Mouse (Mus musculus) liver, adult 2 months (tissue): ENCODE measurements around the gene Ints6. TPM values are rescaled to one million over a fixed set of nuclear protein-coding genes. Genes with fewer than 3 reads are reported as not detected.
A peak's percentile ranks its signal among the peaks of the same experiment; 100 is the strongest.

Experiments used
- DNase-seq: peaks from one replicate; pipeline ENCODE4 v3.0.0-alpha.2; 2011; ENCODE audit warnings: low read depth, low spot score; ENCODE audit errors: extremely low read depth
- H3K27ac ChIP-seq: fragments of 200-500 bp; replicated peaks from 2 replicates; pipeline ENCODE4 v1.5.1; 2012; ENCODE audit warnings: low read depth, mild to moderate bottlenecking, control low read depth, inconsistent platforms, low read length; ENCODE audit not compliant: insufficient read depth
- H3K27me3 ChIP-seq: fragments of 200-500 bp; 2 replicates; pipeline ENCODE4 v1.6.1; 2012; ENCODE audit warnings: mild to moderate bottlenecking, moderate library complexity, low read length, inconsistent platforms; ENCODE audit not compliant: control insufficient read depth, insufficient read depth
- H3K36me3 ChIP-seq: fragments of 200-500 bp; 2 replicates; pipeline ENCODE4 v1.6.1; 2012; ENCODE audit warnings: low read length, inconsistent platforms; ENCODE audit not compliant: control insufficient read depth, insufficient read depth
- H3K4me1 ChIP-seq: fragments of 200-500 bp; 2 replicates; pipeline ENCODE4 v1.6.1; 2011; ENCODE audit warnings: low read length; ENCODE audit not compliant: control insufficient read depth, insufficient read depth
- H3K4me3 ChIP-seq: fragments of 200-500 bp; 2 replicates; pipeline ENCODE4 v1.5.1; 2011; ENCODE audit warnings: low read depth, mild to moderate bottlenecking, control low read depth, low read length, moderate library complexity; ENCODE audit not compliant: insufficient read depth
- H3K79me2 ChIP-seq: fragments of 200-500 bp; 2 replicates; pipeline ENCODE4 v1.6.1; 2012; ENCODE audit warnings: inconsistent platforms, mild to moderate bottlenecking, low read length, moderate library complexity; ENCODE audit not compliant: control insufficient read depth, insufficient read depth
- H3K9ac ChIP-seq: fragments of 200-500 bp; 2 replicates; pipeline ENCODE4 v1.6.1; 2012; ENCODE audit warnings: low read depth, mild to moderate bottlenecking, control low read depth, inconsistent platforms, low read length
- CTCF ChIP-seq: fragments of 200-500 bp; IDR thresholded peaks from 2 replicates; pipeline ENCODE4 v1.5.1; 2011; ENCODE audit warnings: low read depth, low read length, control low read depth
- POLR2A ChIP-seq: fragments of 200-500 bp; IDR thresholded peaks from 2 replicates; pipeline ENCODE4 v1.6.1; 2011; ENCODE audit warnings: low read length, control low read depth; ENCODE audit not compliant: insufficient read depth; ENCODE audit errors: extremely low read depth
- WGBS: fragments of 180-500 bp; shearing (Covaris S2); methylation state at CpG from one replicate; pipeline ENCODE4 v1.1.7; 2018; 5-methylcytosine and 5-hydroxymethylcytosine counted together
- polyA plus RNA-seq: library from polyadenylated mRNA; depleted of rRNA; stranded (reverse); fragments of >200 nt; gene quantifications from 2 replicates; pipeline ENCODE4 v1.2.3, GENCODE M21; 2012
- total RNA-seq: library from RNA; depleted of rRNA; stranded (reverse); fragments of >200 nt; gene quantifications from 2 replicates; pipeline ENCODE4 v1.2.3, GENCODE M21; 2014

Ints6 gene
- total and polyA plus RNA-seq, 2 experiments, result 3.4 to 17.4 TPM

GRCm38 (mm10) chr14:62760321-62761035 lies 491 bp downstream of the Ints6 start:
- Histone ChIP-seq H3K27ac (peak overlapping the region; percentile 95), H3K36me3 (peaks cover 17% of the 10 kb centered on the region), H3K9ac (peak overlapping the region; percentile 94), H3K4me1 (peaks cover 2% of the 10 kb centered on the region), H3K27me3 (no peaks in the 10 kb centered on the region), H3K4me3 (peak overlapping the region; percentile 99), H3K79me2 (peaks cover 5% of the 10 kb centered on the region; the same call in 1 of the 2 replicates)
- TF ChIP-seq CTCF (no peak), POLR2A (no peak)
- DNase-seq, result no peak
- WGBS, result 2% methylated on average over 65 of the region's 68 CpGs

- Histone ChIP-seq H3K36me3 (peaks cover 17% of the 10 kb centered on the region), H3K79me2 (peaks cover 5% of the 10 kb centered on the region; the same call in 1 of the 2 replicates), H3K4me1 (peaks cover 2% of the 10 kb centered on the region), H3K27me3 (no peaks in the 10 kb centered on the region), H3K9ac (peak overlapping the region; percentile 94), H3K4me3 (peak overlapping the region; percentile 99), H3K27ac (peak overlapping the region; percentile 95)
- WGBS, result 3% methylated on average over 34 of the region's 38 CpGs
- DNase-seq, result peak; percentile 69
- no peak for TF ChIP-seq CTCF
- TF ChIP-seq POLR2A, result peak; percentile 63
These were observed 1.1 kb downstream of the Ints6 start for GRCm38 (mm10) chr14:62759771-62760320.

GRCm38 (mm10) chr14:62758714-62759113 lies 2.3 kb downstream of the Ints6 start:
- Histone ChIP-seq H3K79me2 (peaks cover 5% of the 10 kb centered on the region; the same call in 1 of the 2 replicates), H3K27ac (no peak overlapping the region), H3K36me3 (peaks cover 18% of the 10 kb centered on the region), H3K4me1 (peaks cover 2% of the 10 kb centered on the region), H3K4me3 (no peak overlapping the region), H3K9ac (no peak overlapping the region), H3K27me3 (no peaks in the 10 kb centered on the region)
- 96% methylated on average over 5 of the region's 5 CpGs for WGBS
- DNase-seq, result no peak
- TF ChIP-seq POLR2A (no peak), CTCF (no peak)

- H3K27ac ChIP-seq, result no peak overlapping the region
- H3K4me3 ChIP-seq, result no peak overlapping the region
- H3K4me1 ChIP-seq, result peaks cover 3% of the 10 kb centered on the region
- WGBS, result 94% methylated on average over 1 of the region's 1 CpGs
- H3K79me2 ChIP-seq, result peaks cover 1% of the 10 kb centered on the region; the same call in 1 of the 2 replicates
- H3K27me3 ChIP-seq, result no peaks in the 10 kb centered on the region
- peaks cover 26% of the 10 kb centered on the region for H3K36me3 ChIP-seq
- TF ChIP-seq CTCF (no peak), POLR2A (no peak)
- H3K9ac ChIP-seq, result no peak overlapping the region
- no peak for DNase-seq
These were observed 5.8 kb downstream of the Ints6 start for GRCm38 (mm10) chr14:62755095-62755640.

- Histone ChIP-seq H3K4me3 (no peak overlapping the region), H3K4me1 (peaks cover 3% of the 10 kb centered on the region), H3K79me2 (no peaks in the 10 kb centered on the region; the same call in 1 of the 2 replicates), H3K9ac (no peak overlapping the region), H3K27me3 (no peaks in the 10 kb centered on the region), H3K27ac (no peak overlapping the region), H3K36me3 (peaks cover 15% of the 10 kb centered on the region; the same call in 1 of the 2 replicates)
- 87% methylated on average over 2 of the region's 2 CpGs for WGBS
- DNase-seq, result no peak
- TF ChIP-seq CTCF (no peak), POLR2A (no peak)
These were observed 9.5 kb downstream of the Ints6 start for GRCm38 (mm10) chr14:62751479-62751878.
